Mouse (Mus musculus) heart, embryonic 16.5 days (tissue): ENCODE measurements around the gene Det1. TPM values are rescaled to one million over a fixed set of nuclear protein-coding genes. Genes with fewer than 3 reads are reported as not detected.
A peak's percentile ranks its signal among the peaks of the same experiment; 100 is the strongest.

Experiments
- ATAC-seq: fragments of 200-750 bp; cut with Nextera tagmentation; replicated peaks from 2 replicates; pipeline ENCODE4 v1.8.0; 2017; ENCODE audit warnings: moderate number of reproducible peaks; ENCODE audit not compliant: insufficient read depth, low FRiP score; ENCODE audit errors: extremely low read depth
- H3K27ac ChIP-seq: fragments of 300-500 bp; sonication (generic); 2 replicates; pipeline ENCODE4 v1.5.1; 2014; ENCODE audit warnings: mild to moderate bottlenecking, low read length, control low read depth, moderate library complexity
- H3K27me3 ChIP-seq: fragments of 300-500 bp; sonication (generic); 2 replicates; pipeline ENCODE4 v1.6.1; 2014; ENCODE audit warnings: low read length, mixed read lengths; ENCODE audit not compliant: control insufficient read depth, insufficient read depth
- H3K36me3 ChIP-seq: fragments of 300-500 bp; sonication (generic); 2 replicates; pipeline ENCODE4 v1.6.1; 2014; ENCODE audit not compliant: control insufficient read depth, insufficient read depth
- H3K4me1 ChIP-seq: fragments of 300-500 bp; sonication (generic); 2 replicates; pipeline ENCODE4 v1.6.1; 2014; ENCODE audit warnings: low read length, mixed read lengths; ENCODE audit not compliant: control insufficient read depth, insufficient read depth
- H3K4me2 ChIP-seq: fragments of 300-500 bp; sonication (generic); 2 replicates; pipeline ENCODE4 v1.6.1; 2014; ENCODE audit warnings: low read depth, mild to moderate bottlenecking, control low read depth, low read length
- H3K4me3 ChIP-seq: fragments of 300-500 bp; sonication (generic); 2 replicates; pipeline ENCODE4 v1.5.1; 2014; ENCODE audit warnings: mild to moderate bottlenecking, control low read depth, low read length
- H3K9ac ChIP-seq: fragments of 300-500 bp; sonication (generic); 2 replicates; pipeline ENCODE4 v1.6.1; 2014; ENCODE audit warnings: low read length, control low read depth
- H3K9me3 ChIP-seq: fragments of 300-500 bp; sonication (generic); replicated peaks from 2 replicates; pipeline ENCODE4 v1.6.1; 2016; ENCODE audit warnings: low read length; ENCODE audit not compliant: control insufficient read depth
- WGBS: fragments of 180-500 bp; shearing (Covaris S2); extraction: QIAGEN DNeasy Blood & Tissue Kit; methylation state at CpG from one replicate; pipeline ENCODE4 v1.1.7; 2014; 5-methylcytosine and 5-hydroxymethylcytosine counted together
- polyA plus RNA-seq: library from polyadenylated mRNA; unstranded; fragments of >200 nt; fragmentation: Nextera tagmentation; extraction: Ambion mirVana; gene quantifications from 2 replicates; pipeline ENCODE4 v1.2.1, GENCODE M21; 2015

Gene Det1
- 13.5 and 14.2 TPM in 2 replicates for polyA plus RNA-seq

DNA sequence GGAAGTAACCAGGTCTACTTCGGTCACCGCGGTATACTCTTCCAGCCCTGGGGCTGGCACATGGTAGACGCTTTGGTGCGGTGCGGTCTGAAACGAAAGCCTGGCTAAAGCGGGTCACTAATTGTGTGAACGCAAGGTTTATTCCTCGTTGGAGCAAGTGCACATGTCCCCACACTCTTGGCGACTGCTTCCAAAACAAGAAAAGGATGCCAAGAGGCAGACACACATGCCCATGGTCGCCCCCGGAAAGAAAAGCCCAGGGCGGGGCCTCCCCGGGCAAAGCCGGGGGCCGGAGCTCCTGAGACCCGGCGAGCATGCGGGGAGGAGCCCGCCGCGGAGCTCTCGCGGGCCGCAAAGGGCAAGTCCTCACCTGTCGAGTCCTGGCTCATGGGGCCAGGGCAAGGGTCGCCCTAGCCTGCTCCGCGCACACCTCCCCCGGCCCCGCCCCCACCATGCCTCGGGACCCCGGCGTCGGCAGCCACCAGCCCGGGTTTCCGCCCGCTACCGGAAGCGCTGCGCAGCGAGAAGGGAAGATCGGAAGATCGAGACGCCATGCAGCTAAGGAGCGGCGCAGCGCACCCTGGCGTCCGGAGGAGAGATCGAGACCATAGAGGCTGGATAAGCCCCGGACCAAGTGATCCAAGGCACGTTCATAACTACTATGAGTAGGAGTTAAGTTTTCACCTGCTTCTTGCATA lies at the start of gene Det1:
Det1 (minus strand) TSS at position 527 of the 698 bp plus-strand sequence.
- Histone ChIP-seq H3K9ac (peak within 1 kb of the TSS; percentile 88), H3K4me3 (peak within 1 kb of the TSS; percentile 79), H3K9me3 (no peaks in the 10 kb centered on the region), H3K36me3 (peaks cover 21% of the 10 kb centered on the region), H3K4me2 (peak within 1 kb of the TSS; percentile 85), H3K27me3 (no peaks in the 10 kb centered on the region), H3K4me1 (peaks cover 9% of the 10 kb centered on the region), H3K27ac (peak within 1 kb of the TSS; percentile 69)
- WGBS = under 1% methylated on average over 54 of the region's 54 CpGs
- peak; percentile 90 for ATAC-seq

DNA sequence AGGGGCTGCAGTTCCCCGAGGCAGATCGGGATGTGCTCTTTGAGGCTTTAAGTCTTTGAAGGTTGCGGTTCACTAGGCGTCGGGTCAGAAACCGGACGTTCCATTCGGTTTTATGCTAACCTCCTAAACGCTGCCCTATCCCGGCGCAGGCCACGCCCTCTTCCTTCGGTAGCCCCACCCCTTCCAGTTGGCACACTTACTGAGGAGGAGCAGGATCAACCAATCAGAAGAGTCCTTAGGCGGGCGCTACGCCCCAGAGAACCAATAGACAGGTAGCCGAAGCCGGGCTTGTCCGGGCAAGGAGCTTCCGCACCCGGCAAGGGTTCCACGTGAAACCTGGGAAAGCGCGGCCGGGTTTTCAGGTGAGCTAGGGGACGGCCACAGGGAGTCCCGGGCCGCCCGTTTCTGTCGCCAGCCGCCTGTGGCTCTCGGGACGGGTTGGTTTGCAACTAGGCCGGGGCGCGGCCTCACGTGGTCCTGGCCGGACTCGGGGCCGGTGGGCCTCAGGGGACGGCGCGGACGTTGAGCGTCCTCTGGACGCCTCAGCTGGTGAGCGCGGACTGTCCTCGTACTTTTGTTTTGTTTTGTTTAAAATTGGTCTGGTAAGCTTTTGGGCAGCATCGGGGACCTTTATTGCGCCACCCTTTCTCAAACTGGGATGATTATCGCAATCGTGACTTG lies 48.7 kb upstream of the Det1 start, which contains the start of gene Aen:
Aen (plus strand) TSS at position 202 of the 681 bp plus-strand sequence.
- H3K9me3 ChIP-seq = no peaks in the 10 kb centered on the region
- no peaks in the 10 kb centered on the region for H3K36me3 ChIP-seq
- H3K4me2 ChIP-seq = peak within 1 kb of the TSS; percentile 82
- H3K4me3 ChIP-seq = peak within 1 kb of the TSS; percentile 100
- peak within 1 kb of the TSS; percentile 89 for H3K9ac ChIP-seq
- H3K27ac ChIP-seq = peak within 1 kb of the TSS; percentile 76
- WGBS = 2% methylated on average over 53 of the region's 53 CpGs
- peak; percentile 99 for ATAC-seq
- no peaks in the 10 kb centered on the region for H3K27me3 ChIP-seq
- peaks cover 15% of the 10 kb centered on the region for H3K4me1 ChIP-seq

- Histone ChIP-seq H3K4me2 (peak overlapping the region; percentile 82), H3K9ac (peak overlapping the region; percentile 68), H3K4me1 (peaks cover 15% of the 10 kb centered on the region), H3K27me3 (peaks cover 3% of the 10 kb centered on the region; the same call in 1 of the 2 replicates), H3K36me3 (no peaks in the 10 kb centered on the region), H3K9me3 (no peaks in the 10 kb centered on the region), H3K27ac (peak overlapping the region; percentile 76), H3K4me3 (peak overlapping the region; percentile 100)
- no peak for ATAC-seq
- 45% methylated on average over 13 of the region's 13 CpGs for WGBS
These were observed 48.1 kb upstream of the Det1 start for GRCm38 (mm10) chr7:78895021-78895652.

GRCm38 (mm10) chr7:78893917-78894316 lies 46.9 kb upstream of the Det1 start:
- Histone ChIP-seq H3K36me3 (no peaks in the 10 kb centered on the region), H3K4me3 (no peak overlapping the region), H3K9me3 (no peaks in the 10 kb centered on the region), H3K4me1 (peaks cover 15% of the 10 kb centered on the region), H3K4me2 (no peak overlapping the region), H3K27ac (no peak overlapping the region), H3K9ac (no peak overlapping the region), H3K27me3 (peaks cover 11% of the 10 kb centered on the region)
- 72% methylated on average over 10 of the region's 10 CpGs for WGBS
- no peak for ATAC-seq

DNA sequence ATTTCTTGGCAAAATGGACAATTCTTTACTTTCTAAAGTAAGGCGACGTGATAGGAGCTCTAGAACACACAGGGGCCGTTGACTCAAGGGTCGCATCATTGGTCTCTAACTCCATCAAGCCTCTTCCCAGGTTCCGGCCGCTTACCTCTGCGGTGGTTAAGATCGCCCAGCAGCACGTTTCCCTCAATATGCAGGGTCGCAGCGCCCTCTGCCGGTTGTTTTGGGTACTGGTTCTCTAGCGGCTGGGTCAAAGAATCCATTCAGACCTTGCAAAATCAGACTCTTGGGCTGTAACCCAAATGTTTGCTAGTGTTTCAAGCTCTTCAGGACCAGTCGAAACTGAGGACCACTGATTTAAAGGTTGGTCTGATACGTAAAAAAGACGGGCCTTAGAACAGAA lies 43.6 kb upstream of the Det1 start:
- H3K4me1 ChIP-seq = peaks cover 2% of the 10 kb centered on the region
- no peaks in the 10 kb centered on the region for H3K36me3 ChIP-seq
- H3K9me3 ChIP-seq = no peaks in the 10 kb centered on the region
- H3K27me3 ChIP-seq = peaks cover 37% of the 10 kb centered on the region
- no peak overlapping the region for H3K27ac ChIP-seq
- WGBS = 3% methylated on average over 16 of the region's 16 CpGs
- ATAC-seq = no peak
- H3K4me3 ChIP-seq = no peak overlapping the region
- H3K4me2 ChIP-seq = no peak overlapping the region
- H3K9ac ChIP-seq = no peak overlapping the region

DNA sequence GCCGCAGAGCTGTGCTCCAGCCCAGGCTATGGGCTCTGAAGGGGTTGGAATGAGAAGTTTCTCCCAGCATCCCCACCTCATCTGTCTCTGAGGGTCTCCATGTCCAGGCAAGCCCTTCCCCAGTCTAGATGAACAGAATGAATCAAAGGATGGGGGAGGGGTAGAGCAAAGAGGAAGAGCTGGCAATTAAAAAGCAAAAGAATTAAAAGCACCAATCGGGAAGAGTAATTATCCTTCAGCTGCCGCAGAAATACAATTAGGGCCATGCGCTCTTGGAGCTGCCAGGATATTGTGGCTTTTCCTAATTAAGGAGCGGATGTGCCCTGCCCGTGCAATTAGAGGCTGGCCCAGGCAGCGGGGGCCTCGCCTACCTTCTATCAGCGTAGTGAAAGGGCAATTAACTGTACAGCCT lies 40.4 kb upstream of the Det1 start:
- Histone ChIP-seq H3K27me3 (peaks cover 64% of the 10 kb centered on the region), H3K4me2 (no peak overlapping the region), H3K9me3 (no peaks in the 10 kb centered on the region), H3K4me1 (no peaks in the 10 kb centered on the region), H3K9ac (no peak overlapping the region), H3K27ac (no peak overlapping the region), H3K4me3 (no peak overlapping the region), H3K36me3 (no peaks in the 10 kb centered on the region)
- ATAC-seq = no peak
- 72% methylated on average over 9 of the region's 9 CpGs for WGBS

- Histone ChIP-seq H3K9ac (no peak overlapping the region), H3K27me3 (peaks cover 71% of the 10 kb centered on the region), H3K4me2 (no peak overlapping the region), H3K36me3 (no peaks in the 10 kb centered on the region), H3K27ac (no peak overlapping the region), H3K9me3 (no peaks in the 10 kb centered on the region), H3K4me1 (no peaks in the 10 kb centered on the region), H3K4me3 (no peak overlapping the region)
- WGBS = 76% methylated on average over 4 of the region's 4 CpGs
- ATAC-seq = no peak
These were observed 39.4 kb upstream of the Det1 start for GRCm38 (mm10) chr7:78886496-78886895.

- no peak overlapping the region for H3K9ac ChIP-seq
- no peak overlapping the region for H3K4me2 ChIP-seq
- no peak overlapping the region for H3K4me3 ChIP-seq
- H3K27me3 ChIP-seq = peaks cover 79% of the 10 kb centered on the region
- no peak overlapping the region for H3K27ac ChIP-seq
- 79% methylated on average over 5 of the region's 5 CpGs for WGBS
- ATAC-seq = no peak
- no peaks in the 10 kb centered on the region for H3K4me1 ChIP-seq
- no peaks in the 10 kb centered on the region for H3K9me3 ChIP-seq
- no peaks in the 10 kb centered on the region for H3K36me3 ChIP-seq
These were observed 38.3 kb upstream of the Det1 start for GRCm38 (mm10) chr7:78885404-78885803.

GRCm38 (mm10) chr7:78884139-78884538 lies 37.1 kb upstream of the Det1 start:
- H3K9ac ChIP-seq = no peak overlapping the region
- peaks cover 75% of the 10 kb centered on the region for H3K27me3 ChIP-seq
- no peak overlapping the region for H3K4me2 ChIP-seq
- H3K9me3 ChIP-seq = no peaks in the 10 kb centered on the region
- ATAC-seq = no peak
- 16% methylated on average over 6 of the region's 6 CpGs for WGBS
- no peaks in the 10 kb centered on the region for H3K4me1 ChIP-seq
- no peaks in the 10 kb centered on the region for H3K36me3 ChIP-seq
- no peak overlapping the region for H3K27ac ChIP-seq
- H3K4me3 ChIP-seq = no peak overlapping the region
